Mouse (Mus musculus): ENCODE measurements around the gene Rgs12. TPM values are rescaled to one million over a fixed set of nuclear protein-coding genes. Genes with fewer than 3 reads are reported as not detected.
A peak's percentile ranks its signal among the peaks of the same experiment; 100 is the strongest.

Gene Rgs12
- polyA plus RNA-seq, 1 experiment from 2014 or later, result 52.7 TPM

- Histone ChIP-seq H3K9me3 (no peaks in the 10 kb centered on the region), H3K9ac (no peak overlapping the region), H3K4me3 (no peak overlapping the region), H3K27ac (no peak overlapping the region; the same call in 1 of the 2 replicates), H3K4me1 (peaks cover 13% of the 10 kb centered on the region), H3K27me3 (replicated peaks) (no peaks in the 10 kb centered on the region), H3K4me2 (no peak overlapping the region), H3K36me3 (replicated peaks) (no peaks in the 10 kb centered on the region)
- ATAC-seq (replicated peaks), result peak; percentile 71; the same call in 1 of the 2 replicates
- WGBS, result 11% methylated on average over 1 of the region's 1 CpGs
Measured at GRCm38 (mm10) chr5:34915801-34916200, 33.4 kb upstream of the Rgs12 start.

GRCm38 (mm10) chr5:34917234-34917655 lies 32.0 kb upstream of the Rgs12 start:
- ATAC-seq (replicated peaks), result peak; percentile 57
- Histone ChIP-seq H3K27me3 (replicated peaks) (no peaks in the 10 kb centered on the region), H3K4me2 (no peak overlapping the region), H3K27ac (peak overlapping the region; percentile 73), H3K4me3 (no peak overlapping the region), H3K9ac (no peak overlapping the region), H3K9me3 (no peaks in the 10 kb centered on the region), H3K36me3 (replicated peaks) (no peaks in the 10 kb centered on the region), H3K4me1 (peaks cover 13% of the 10 kb centered on the region)
- WGBS, result 27% methylated on average over 10 of the region's 10 CpGs

- Histone ChIP-seq H3K9ac (no peak overlapping the region), H3K9me3 (no peaks in the 10 kb centered on the region), H3K27ac (no peak overlapping the region), H3K36me3 (replicated peaks) (peaks cover 4% of the 10 kb centered on the region; the same call in 1 of the 2 replicates), H3K4me1 (peaks cover 13% of the 10 kb centered on the region), H3K4me2 (no peak overlapping the region), H3K4me3 (no peak overlapping the region), H3K27me3 (replicated peaks) (no peaks in the 10 kb centered on the region)
- WGBS, result 87% methylated on average over 3 of the region's 3 CpGs
- no peak for ATAC-seq (replicated peaks)
Measured at GRCm38 (mm10) chr5:34918785-34919184, 30.5 kb upstream of the Rgs12 start.

GRCm38 (mm10) chr5:34922531-34922930 lies 26.7 kb upstream of the Rgs12 start:
- WGBS, result 70% methylated on average over 6 of the region's 6 CpGs
- Histone ChIP-seq H3K27me3 (replicated peaks) (no peaks in the 10 kb centered on the region), H3K4me2 (no peak overlapping the region), H3K9me3 (no peaks in the 10 kb centered on the region), H3K4me3 (no peak overlapping the region), H3K4me1 (peaks cover 1% of the 10 kb centered on the region), H3K27ac (no peak overlapping the region), H3K36me3 (replicated peaks) (peaks cover 7% of the 10 kb centered on the region), H3K9ac (no peak overlapping the region)
- ATAC-seq (replicated peaks), result no peak

GRCm38 (mm10) chr5:34923920-34924319 lies 25.3 kb upstream of the Rgs12 start:
- no peaks in the 10 kb centered on the region for H3K9me3 ChIP-seq
- H3K9ac ChIP-seq, result no peak overlapping the region
- H3K4me1 ChIP-seq, result no peaks in the 10 kb centered on the region
- peaks cover 7% of the 10 kb centered on the region for H3K36me3 ChIP-seq (replicated peaks)
- no peak for ATAC-seq (replicated peaks)
- WGBS, result 96% methylated on average over 4 of the region's 4 CpGs
- H3K27me3 ChIP-seq (replicated peaks), result no peaks in the 10 kb centered on the region
- no peak overlapping the region for H3K27ac ChIP-seq
- H3K4me2 ChIP-seq, result no peak overlapping the region
- H3K4me3 ChIP-seq, result no peak overlapping the region

GRCm38 (mm10) chr5:34924519-34924918 lies 24.7 kb upstream of the Rgs12 start:
- WGBS, result 90% methylated on average over 7 of the region's 7 CpGs
- no peaks in the 10 kb centered on the region for H3K9me3 ChIP-seq
- no peaks in the 10 kb centered on the region for H3K27me3 ChIP-seq (replicated peaks)
- H3K4me3 ChIP-seq, result no peak overlapping the region
- peaks cover 7% of the 10 kb centered on the region for H3K36me3 ChIP-seq (replicated peaks)
- H3K27ac ChIP-seq, result no peak overlapping the region
- no peak for ATAC-seq (replicated peaks)
- H3K9ac ChIP-seq, result no peak overlapping the region
- no peaks in the 10 kb centered on the region for H3K4me1 ChIP-seq
- no peak overlapping the region for H3K4me2 ChIP-seq

- H3K27ac ChIP-seq, result no peak overlapping the region
- ATAC-seq (replicated peaks), result no peak
- H3K27me3 ChIP-seq (replicated peaks), result no peaks in the 10 kb centered on the region
- H3K36me3 ChIP-seq (replicated peaks), result peaks cover 7% of the 10 kb centered on the region
- H3K4me3 ChIP-seq, result no peak overlapping the region
- no peak overlapping the region for H3K4me2 ChIP-seq
- 89% methylated on average over 4 of the region's 4 CpGs for WGBS
- H3K4me1 ChIP-seq, result peaks cover 5% of the 10 kb centered on the region; the same call in 1 of the 2 replicates
- no peaks in the 10 kb centered on the region for H3K9me3 ChIP-seq
- no peak overlapping the region for H3K9ac ChIP-seq
Measured at GRCm38 (mm10) chr5:34927648-34928047, 21.6 kb upstream of the Rgs12 start.

GRCm38 (mm10) chr5:34930151-34930975 lies 18.9 kb upstream of the Rgs12 start:
- Histone ChIP-seq H3K4me1 (peaks cover 5% of the 10 kb centered on the region; the same call in 1 of the 2 replicates), H3K36me3 (replicated peaks) (no peaks in the 10 kb centered on the region), H3K4me3 (no peak overlapping the region), H3K27ac (peak overlapping the region; percentile 47; the same call in 1 of the 2 replicates), H3K9me3 (no peaks in the 10 kb centered on the region), H3K9ac (no peak overlapping the region), H3K27me3 (replicated peaks) (no peaks in the 10 kb centered on the region), H3K4me2 (no peak overlapping the region)
- ATAC-seq (replicated peaks), result no peak
- 71% methylated on average over 9 of the region's 9 CpGs for WGBS

GRCm38 (mm10) chr5:34931091-34931490 lies 18.2 kb upstream of the Rgs12 start:
- Histone ChIP-seq H3K36me3 (replicated peaks) (no peaks in the 10 kb centered on the region), H3K27ac (peak overlapping the region; percentile 47; the same call in 1 of the 2 replicates), H3K4me3 (no peak overlapping the region), H3K9me3 (no peaks in the 10 kb centered on the region), H3K4me2 (no peak overlapping the region), H3K9ac (no peak overlapping the region), H3K27me3 (replicated peaks) (no peaks in the 10 kb centered on the region), H3K4me1 (peaks cover 5% of the 10 kb centered on the region; the same call in 1 of the 2 replicates)
- 84% methylated on average over 2 of the region's 2 CpGs for WGBS
- ATAC-seq (replicated peaks), result no peak

- Histone ChIP-seq H3K27me3 (replicated peaks) (no peaks in the 10 kb centered on the region), H3K4me3 (no peak overlapping the region), H3K4me1 (peaks cover 5% of the 10 kb centered on the region; the same call in 1 of the 2 replicates), H3K4me2 (no peak overlapping the region), H3K9ac (no peak overlapping the region), H3K27ac (0 out of 2 replicates have a peak overlapping the region, but pooled peaks have one; percentile 4), H3K9me3 (no peaks in the 10 kb centered on the region), H3K36me3 (replicated peaks) (no peaks in the 10 kb centered on the region)
- 57% methylated on average over 11 of the region's 11 CpGs for WGBS
- no peak for ATAC-seq (replicated peaks)
Measured at GRCm38 (mm10) chr5:34931516-34932457, 17.5 kb upstream of the Rgs12 start.

- Histone ChIP-seq H3K27ac (no peak overlapping the region), H3K9ac (no peak overlapping the region), H3K4me2 (no peak overlapping the region), H3K9me3 (no peaks in the 10 kb centered on the region), H3K27me3 (replicated peaks) (no peaks in the 10 kb centered on the region), H3K36me3 (replicated peaks) (no peaks in the 10 kb centered on the region), H3K4me3 (no peak overlapping the region), H3K4me1 (peaks cover 5% of the 10 kb centered on the region; the same call in 1 of the 2 replicates)
- ATAC-seq (replicated peaks), result no peak
- WGBS, result 26% methylated on average over 4 of the region's 4 CpGs
Measured at GRCm38 (mm10) chr5:34932458-34932806, 16.8 kb upstream of the Rgs12 start.

GRCm38 (mm10) chr5:34933461-34933860 lies 15.8 kb upstream of the Rgs12 start:
- Histone ChIP-seq H3K9ac (no peak overlapping the region), H3K27me3 (replicated peaks) (no peaks in the 10 kb centered on the region), H3K4me1 (peaks cover 5% of the 10 kb centered on the region; the same call in 1 of the 2 replicates), H3K9me3 (no peaks in the 10 kb centered on the region), H3K27ac (no peak overlapping the region), H3K4me3 (no peak overlapping the region), H3K36me3 (replicated peaks) (no peaks in the 10 kb centered on the region), H3K4me2 (no peak overlapping the region)
- no peak for ATAC-seq (replicated peaks)
- 100% methylated on average over 1 of the region's 1 CpGs for WGBS

Data from midbrain, embryonic 15.5 days (tissue).